Comparison of ENCODE assay signal across 8 mouse cellular contexts in genomic region chr14:22019252-22019948, GRCm38 (mm10). TPM values are rescaled to one million over a fixed set of nuclear protein-coding genes. Genes with fewer than 3 reads are reported as not detected.
DNase-seq lines count a peak whose midpoint lies in the region; ATAC-seq and TF ChIP-seq lines count a peak whose summit lies in the region.

Lrmda (plus strand) TSS chr14:22019712.

- TF ChIP-seq CTCF in intestine, postnatal 0 days (IDR thresholded peaks at IDR 0.05; ENCODE audit: low read depth), result peak; percentile 46

- no peaks in the 10 kb centered on the region for H3K27me3 ChIP-seq in intestine, postnatal 0 days (replicated peaks; ENCODE audit: control insufficient read depth, insufficient read depth, low read length)
- H3K27me3 ChIP-seq in limb, embryonic 12.5 days, result peaks cover 63% of the 10 kb centered on the region
- H3K27me3 ChIP-seq in midbrain, embryonic 11.5 days (ENCODE audit: control insufficient read depth, insufficient read depth, low read length), result peaks cover 2% of the 10 kb centered on the region

- H3K4me3 ChIP-seq in intestine, postnatal 0 days (ENCODE audit: low read depth, low read length), result peak within 1 kb of the TSS; percentile 41
- peak within 1 kb of the TSS; percentile 41 for H3K4me3 ChIP-seq in limb, embryonic 12.5 days (replicated peaks)
- peak within 1 kb of the TSS; percentile 30 for H3K4me3 ChIP-seq in midbrain, embryonic 11.5 days (ENCODE audit: low read depth, low read length)

- no peaks in the 10 kb centered on the region for H3K36me3 ChIP-seq in intestine, postnatal 0 days (ENCODE audit: control insufficient read depth, insufficient read depth)
- H3K36me3 ChIP-seq in limb, embryonic 12.5 days, result no peaks in the 10 kb centered on the region
- H3K36me3 ChIP-seq in midbrain, embryonic 11.5 days (ENCODE audit: control insufficient read depth, insufficient read depth, low read length), result no peaks in the 10 kb centered on the region

- H3K4me1 ChIP-seq in intestine, postnatal 0 days (replicated peaks; ENCODE audit: control insufficient read depth, insufficient read depth, low read length), result peaks cover 11% of the 10 kb centered on the region
- peaks cover 13% of the 10 kb centered on the region for H3K4me1 ChIP-seq in limb, embryonic 12.5 days (replicated peaks)
- H3K4me1 ChIP-seq in midbrain, embryonic 11.5 days (ENCODE audit: control insufficient read depth, insufficient read depth, low read length), result peaks cover 7% of the 10 kb centered on the region; the same call in 1 of the 2 replicates

- 4% methylated on average over 33 of the region's 33 CpGs for WGBS in intestine, postnatal 0 days
- 3% methylated on average over 33 of the region's 33 CpGs for WGBS in limb, embryonic 12.5 days
- 3% methylated on average over 30 of the region's 33 CpGs for WGBS in midbrain, embryonic 11.5 days

- peak; percentile 87 to 94 for DNase-seq in adrenal gland, adult (ENCODE audit: inconsistent age in 2 of 2, low spot score in 1 of 2)
- peak; percentile 67 for DNase-seq in embryo, embryonic 10.5 days (ENCODE audit: low spot score)
- peak; percentile 92 for DNase-seq in midbrain, embryonic 11.5 days (ENCODE audit: low spot score, missing footprints)
- peak; percentile 80 for DNase-seq in skeletal muscle tissue, adult 2 months (ENCODE audit: low read depth, low spot score)
- DNase-seq in yolk sac, embryonic 10.5 days (ENCODE audit: low spot score), result peak; percentile 48

- H3K4me2 ChIP-seq in intestine, postnatal 0 days (replicated peaks; ENCODE audit: low read depth), result peak within 1 kb of the TSS; percentile 87
- H3K4me2 ChIP-seq in limb, embryonic 12.5 days, result peak within 1 kb of the TSS; percentile 80
- H3K4me2 ChIP-seq in midbrain, embryonic 11.5 days, result peak within 1 kb of the TSS; percentile 71

- H3K9me3 ChIP-seq in intestine, postnatal 0 days (ENCODE audit: control insufficient read depth), result no peaks in the 10 kb centered on the region
- no peaks in the 10 kb centered on the region for H3K9me3 ChIP-seq in limb, embryonic 12.5 days
- H3K9me3 ChIP-seq in midbrain, embryonic 11.5 days (ENCODE audit: control insufficient read depth, low read length), result no peaks in the 10 kb centered on the region

- peak within 1 kb of the TSS; percentile 57 for H3K27ac ChIP-seq in intestine, postnatal 0 days (ENCODE audit: low read depth, low read length)
- H3K27ac ChIP-seq in limb, embryonic 12.5 days, result no peak within 1 kb of the TSS
- H3K27ac ChIP-seq in midbrain, embryonic 11.5 days (ENCODE audit: low read depth, low read length), result no peak within 1 kb of the TSS

- H3K9ac ChIP-seq in intestine, postnatal 0 days (ENCODE audit: low read depth, low read length), result peak within 1 kb of the TSS; percentile 65
- H3K9ac ChIP-seq in limb, embryonic 12.5 days (replicated peaks), result peak within 1 kb of the TSS; percentile 53
- H3K9ac ChIP-seq in midbrain, embryonic 11.5 days (ENCODE audit: low read length), result peak within 1 kb of the TSS; percentile 59; the same call in 1 of the 2 replicates

- ATAC-seq in granulocyte monocyte progenitor cell, adult 5-6 weeks (replicated peaks; ENCODE audit: poor library complexity, severe bottlenecking), result peak; percentile 65
- ATAC-seq in intestine, postnatal 0 days, result peak; percentile 84
- peak; percentile 37; the same call in 1 of the 2 replicates for ATAC-seq in limb, embryonic 12.5 days (ENCODE audit: insufficient number of reproducible peaks, insufficient read depth, low FRiP score, low TSS enrichment, low read depth)
- ATAC-seq in midbrain, embryonic 11.5 days (ENCODE audit: low FRiP score), result peak; percentile 86

RNA-seq across cellular contexts. Expression of gene Lrmda, which starts in this region (rescaled TPM):
- total RNA-seq in granulocyte monocyte progenitor cell, adult 5-6 weeks (2014; fragmentation: Nextera tagmentation), result 30.9 and 34.8 TPM in 2 replicates
- 19.3 and 23.4 TPM in 2 replicates for total RNA-seq in granulocyte monocyte progenitor cell, adult 5-6 weeks (2017)
- 0.73 and 1.8 TPM in 2 replicates for polyA plus RNA-seq in intestine, postnatal 0 days (2015; fragmentation: Nextera tagmentation; extraction: Ambion mirVana)
- polyA plus RNA-seq in limb, embryonic 12.5 days (2016; fragmentation: Nextera tagmentation; extraction: Ambion mirVana), result 0.41 TPM in 1 of 2 replicates, not detected in the other
- 0.23 and 0.34 TPM in 2 replicates for polyA plus RNA-seq in midbrain, embryonic 11.5 days (2014; fragmentation: Nextera tagmentation; extraction: Ambion mirVana)

Comparison
In these comparisons a context has a peak if more than half of its experiments do, and no peak if none do; other contexts are left out.
1. Peak in ATAC-seq, H3K4me3 ChIP-seq, H3K9ac ChIP-seq and H3K4me2 ChIP-seq in limb, embryonic 12.5 days; RNA of the gene not detected or under 1 TPM.
2. Peak in DNase-seq, ATAC-seq, H3K4me3 ChIP-seq, H3K9ac ChIP-seq and H3K4me2 ChIP-seq in midbrain, embryonic 11.5 days; RNA of the gene not detected or under 1 TPM.